Mouse (Mus musculus) forebrain, postnatal 0 days (tissue): ENCODE data around the gene Anxa11. TPM values are rescaled to one million over a fixed set of nuclear protein-coding genes. Genes with fewer than 3 reads are reported as not detected.

Source experiments
- ATAC-seq: fragments of 200-750 bp; cut with Nextera tagmentation; 2 replicates; pipeline ENCODE4 v1.8.0; 2017; ENCODE audit warnings: mild to moderate bottlenecking, moderate library complexity
- DNase-seq: peaks from one replicate; pipeline ENCODE4 v3.0.0-alpha.2; 2015
- H3K27ac ChIP-seq: fragments of 300-500 bp; sonication (generic); 2 replicates; pipeline ENCODE4 v1.5.1; 2014; ENCODE audit warnings: low read depth, mild to moderate bottlenecking, antibody characterized with exemption, low read length, moderate library complexity, mixed read lengths
- H3K27me3 ChIP-seq: fragments of 300-500 bp; sonication (generic); 2 replicates; pipeline ENCODE4 v1.6.1; 2014; ENCODE audit warnings: mild to moderate bottlenecking, low read length, mixed read lengths; ENCODE audit not compliant: insufficient read depth
- H3K36me3 ChIP-seq: fragments of 300-500 bp; sonication (generic); 2 replicates; pipeline ENCODE4 v1.6.1; 2014; ENCODE audit warnings: mild to moderate bottlenecking, moderate library complexity; ENCODE audit not compliant: insufficient read depth
- H3K4me1 ChIP-seq: fragments of 300-500 bp; sonication (generic); 2 replicates; pipeline ENCODE4 v1.6.1; 2014; ENCODE audit warnings: antibody characterized with exemption; ENCODE audit not compliant: insufficient read depth
- H3K4me2 ChIP-seq: fragments of 300-500 bp; sonication (generic); 2 replicates; pipeline ENCODE4 v1.6.1; 2014; ENCODE audit warnings: low read depth, mild to moderate bottlenecking, moderate library complexity
- H3K4me3 ChIP-seq: fragments of 300-500 bp; sonication (generic); 2 replicates; pipeline ENCODE4 v1.5.1; 2014; ENCODE audit warnings: low read depth, low read length, mixed read lengths
- H3K9ac ChIP-seq: fragments of 300-500 bp; sonication (generic); 2 replicates; pipeline ENCODE4 v1.6.1; 2014; ENCODE audit warnings: mild to moderate bottlenecking
- H3K9me3 ChIP-seq: fragments of 300-500 bp; sonication (generic); 2 replicates; pipeline ENCODE4 v1.6.1; 2016; ENCODE audit warnings: low read length
- CTCF ChIP-seq: sonication (generic); IDR thresholded peaks from 2 replicates; pipeline ENCODE4 v1.5.1; 2016; ENCODE audit warnings: antibody characterized with exemption, control low read depth, low read depth
- WGBS: fragments of 180-500 bp; shearing (Covaris S2); extraction: QIAGEN DNeasy Blood & Tissue Kit; methylation state at CpG from one replicate; pipeline ENCODE4 v1.1.7; 2014; 5-methylcytosine and 5-hydroxymethylcytosine counted together
- polyA plus RNA-seq: library from polyadenylated mRNA; unstranded; fragments of >200 nt; fragmentation: Nextera tagmentation; extraction: Ambion mirVana; gene quantifications from 2 replicates; pipeline ENCODE4 v1.2.1, GENCODE M21; 2015
- total RNA-seq: library from RNA; depleted of rRNA; stranded (reverse); fragments of >200 nt; gene quantifications from 2 replicates; pipeline ENCODE4 v1.2.3, GENCODE M21; 2014; rRNA removed

The Anxa11 gene
- total RNA-seq, result 2.0 and 3.0 TPM in 2 replicates
- 3.7 and 4.2 TPM in 2 replicates for polyA plus RNA-seq

DNA sequence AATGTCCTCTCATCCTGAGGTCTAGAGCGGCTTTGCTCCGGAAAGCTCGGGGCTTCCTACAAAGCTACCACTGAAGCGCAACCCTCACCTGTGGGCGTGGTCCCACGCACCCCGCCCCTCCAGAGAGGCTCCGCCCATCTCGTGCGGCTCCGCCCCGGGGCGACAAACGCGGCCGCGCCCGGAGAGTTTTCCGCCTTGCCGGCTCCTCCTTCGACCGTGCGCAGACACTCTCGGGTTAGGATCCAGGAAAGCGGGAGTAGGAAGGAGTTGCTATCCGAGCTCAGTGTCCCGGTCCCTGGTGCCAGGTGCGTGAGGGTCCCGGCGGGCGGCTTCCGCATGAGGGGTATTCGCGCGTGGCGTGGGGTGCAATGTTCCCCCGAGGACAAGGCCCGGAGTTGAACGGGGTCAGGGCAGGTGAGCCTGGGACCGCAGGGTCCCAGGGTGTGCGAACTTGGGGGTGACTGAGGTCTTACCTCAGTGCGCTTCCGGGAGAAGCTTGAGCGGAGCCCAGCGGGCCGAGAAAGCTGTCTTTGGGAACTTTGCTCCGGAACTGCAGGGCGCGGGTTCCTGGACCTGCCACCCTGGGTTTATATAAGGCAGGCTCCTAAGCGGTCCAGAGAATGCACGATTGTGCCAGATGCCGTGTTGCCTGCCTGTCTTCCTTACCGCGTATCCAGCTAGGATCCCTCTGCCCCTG lies at the start of gene Anxa11:
Gene Anxa11 (plus strand): TSS at position 166 of the 697 bp plus-strand sequence.
- Histone ChIP-seq H3K4me2 (peak within 1 kb of the TSS; percentile 93), H3K36me3 (no peaks in the 10 kb centered on the region), H3K27ac (no peak within 1 kb of the TSS), H3K27me3 (no peaks in the 10 kb centered on the region; the same call in 1 of the 2 replicates), H3K4me1 (peaks cover 6% of the 10 kb centered on the region; the same call in 1 of the 2 replicates), H3K9ac (peak within 1 kb of the TSS; percentile 25), H3K9me3 (no peaks in the 10 kb centered on the region), H3K4me3 (peak within 1 kb of the TSS; percentile 47)
- DNase-seq (peak; percentile 27), ATAC-seq (peak; percentile 34; the same call in 1 of the 2 replicates)
- no peak for TF ChIP-seq CTCF
- WGBS, result under 1% methylated on average over 54 of the region's 54 CpGs

GRCm38 (mm10) chr14:25794331-25794730 lies 47.6 kb upstream of the Anxa11 start:
- H3K9ac ChIP-seq, result no peak overlapping the region
- DNase-seq, result no peak
- no peaks in the 10 kb centered on the region for H3K4me1 ChIP-seq
- H3K36me3 ChIP-seq, result no peaks in the 10 kb centered on the region
- H3K27me3 ChIP-seq, result no peaks in the 10 kb centered on the region
- ATAC-seq, result no peak
- H3K4me3 ChIP-seq, result no peak overlapping the region
- no peaks in the 10 kb centered on the region for H3K9me3 ChIP-seq
- H3K27ac ChIP-seq, result no peak overlapping the region
- no peak for TF ChIP-seq CTCF
- WGBS, result 95% methylated on average over 2 of the region's 2 CpGs
- no peak overlapping the region for H3K4me2 ChIP-seq

DNA sequence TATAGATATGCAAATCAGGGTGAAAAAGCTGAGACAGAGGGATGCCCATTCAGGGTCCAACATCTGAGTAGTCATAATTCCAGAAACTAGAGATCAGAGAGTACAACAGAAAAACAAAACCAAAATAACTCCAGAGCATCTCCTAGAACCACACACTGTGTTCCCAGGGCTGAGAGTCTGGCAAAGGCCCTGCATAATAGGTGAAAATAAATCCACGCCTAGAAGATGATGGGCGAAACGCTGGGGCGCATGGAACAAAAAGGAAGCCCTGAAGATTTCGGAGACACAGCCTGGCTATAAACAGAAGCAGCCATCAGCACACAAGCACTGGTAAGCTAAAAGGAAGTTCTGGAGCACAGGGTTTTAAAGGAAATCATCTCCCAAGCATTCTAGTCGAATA lies 46.9 kb upstream of the Anxa11 start:
- no peak overlapping the region for H3K4me3 ChIP-seq
- WGBS, result 62% methylated on average over 6 of the region's 6 CpGs
- no peaks in the 10 kb centered on the region for H3K9me3 ChIP-seq
- H3K4me2 ChIP-seq, result no peak overlapping the region
- no peaks in the 10 kb centered on the region for H3K36me3 ChIP-seq
- H3K27me3 ChIP-seq, result no peaks in the 10 kb centered on the region
- no peaks in the 10 kb centered on the region for H3K4me1 ChIP-seq
- no peak overlapping the region for H3K27ac ChIP-seq
- H3K9ac ChIP-seq, result no peak overlapping the region
- no peak for TF ChIP-seq CTCF
- ATAC-seq, result no peak
- DNase-seq, result no peak

DNA sequence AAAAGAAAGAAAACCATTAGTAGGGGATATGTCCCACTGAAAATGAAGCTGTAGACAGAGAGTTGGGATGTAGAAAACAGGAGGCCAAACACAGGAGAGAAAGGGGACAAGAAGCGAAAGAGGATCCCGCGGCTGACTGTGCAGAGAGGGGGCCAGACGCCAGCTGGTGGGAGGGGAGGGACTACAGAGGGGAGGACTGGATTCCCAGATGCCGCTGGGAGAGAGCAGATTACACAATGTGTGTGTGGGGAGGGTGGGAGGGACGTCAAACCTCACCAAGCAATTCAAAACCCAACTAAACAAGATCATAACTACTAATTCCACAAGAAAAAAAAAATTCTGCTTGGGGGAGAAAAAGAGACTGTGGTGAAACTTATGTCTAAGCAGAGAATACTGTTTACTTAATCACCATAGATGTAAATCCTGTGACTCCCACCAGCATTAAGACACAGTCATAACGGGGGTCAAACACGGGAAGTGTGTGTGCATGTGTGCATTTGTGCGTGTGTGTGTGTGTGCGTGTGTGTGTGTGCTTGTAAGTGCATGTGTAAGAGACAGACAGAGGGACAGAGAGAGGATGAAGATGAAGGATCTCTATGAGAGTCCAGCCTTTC lies 46.3 kb upstream of the Anxa11 start:
- TF ChIP-seq CTCF, result no peak
- peak; percentile 35 for DNase-seq
- ATAC-seq, result no peak
- H3K27ac ChIP-seq, result 0 out of 2 replicates have a peak overlapping the region, but pooled peaks have one; percentile 29
- 34% methylated on average over 10 of the region's 10 CpGs for WGBS
- H3K9me3 ChIP-seq, result no peaks in the 10 kb centered on the region
- H3K4me3 ChIP-seq, result no peak overlapping the region
- no peak overlapping the region for H3K4me2 ChIP-seq
- no peaks in the 10 kb centered on the region for H3K4me1 ChIP-seq
- no peak overlapping the region for H3K9ac ChIP-seq
- H3K36me3 ChIP-seq, result no peaks in the 10 kb centered on the region
- H3K27me3 ChIP-seq, result no peaks in the 10 kb centered on the region

- no peak for DNase-seq
- 87% methylated on average over 7 of the region's 7 CpGs for WGBS
- H3K27me3 ChIP-seq, result no peaks in the 10 kb centered on the region
- TF ChIP-seq CTCF, result no peak
- no peaks in the 10 kb centered on the region for H3K4me1 ChIP-seq
- H3K9me3 ChIP-seq, result no peaks in the 10 kb centered on the region
- no peak overlapping the region for H3K4me2 ChIP-seq
- H3K4me3 ChIP-seq, result no peak overlapping the region
- ATAC-seq, result no peak
- H3K36me3 ChIP-seq, result no peaks in the 10 kb centered on the region
- H3K9ac ChIP-seq, result no peak overlapping the region
- H3K27ac ChIP-seq, result no peak overlapping the region
Observed at GRCm38 (mm10) chr14:25796619-25797018, 45.3 kb upstream of the Anxa11 start.

GRCm38 (mm10) chr14:25800166-25800960 lies 41.6 kb upstream of the Anxa11 start:
- Histone ChIP-seq H3K9ac (no peak overlapping the region), H3K4me3 (no peak overlapping the region), H3K36me3 (no peaks in the 10 kb centered on the region), H3K27ac (no peak overlapping the region), H3K4me2 (peak overlapping the region; percentile 17; the same call in 1 of the 2 replicates), H3K27me3 (no peaks in the 10 kb centered on the region), H3K4me1 (no peaks in the 10 kb centered on the region), H3K9me3 (no peaks in the 10 kb centered on the region)
- TF ChIP-seq CTCF, result peak; percentile 83
- peak; percentile 75 for DNase-seq
- ATAC-seq, result peak; percentile 71
- 29% methylated on average over 19 of the region's 19 CpGs for WGBS

DNA sequence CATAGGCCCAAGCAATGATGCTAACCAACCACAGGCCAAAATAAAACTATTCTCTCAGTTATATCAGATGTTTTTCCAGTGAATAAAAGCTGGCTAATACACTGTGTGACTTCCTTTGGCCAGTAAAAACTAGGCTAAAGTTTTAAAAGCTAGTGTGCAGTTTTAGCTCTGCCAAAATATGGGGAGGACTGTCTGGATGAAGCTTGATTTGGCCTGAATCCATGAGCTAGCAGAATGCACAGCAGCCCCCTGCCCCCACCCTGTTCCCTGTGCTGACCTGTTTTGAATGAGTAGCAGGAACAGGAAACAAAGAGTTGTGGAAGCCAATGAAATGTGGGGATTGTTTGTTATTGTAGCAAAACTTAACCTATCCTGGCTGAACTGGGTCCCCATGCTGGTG lies 39.4 kb upstream of the Anxa11 start:
- H3K9me3 ChIP-seq, result no peaks in the 10 kb centered on the region
- H3K36me3 ChIP-seq, result no peaks in the 10 kb centered on the region
- no peaks in the 10 kb centered on the region for H3K4me1 ChIP-seq
- TF ChIP-seq CTCF, result no peak
- ATAC-seq (no peak), DNase-seq (no peak)
- no peak overlapping the region for H3K9ac ChIP-seq
- H3K27ac ChIP-seq, result no peak overlapping the region
- H3K4me3 ChIP-seq, result no peak overlapping the region
- no peaks in the 10 kb centered on the region for H3K27me3 ChIP-seq
- no peak overlapping the region for H3K4me2 ChIP-seq
